Mouse (Mus musculus): ENCODE data around the gene Vamp9. TPM values are rescaled to one million over a fixed set of nuclear protein-coding genes. Genes with fewer than 3 reads are reported as not detected.

The Vamp9 gene
- polyA plus RNA-seq, 1 experiment, result 3.7 TPM

- H3K27ac ChIP-seq (ENCODE audit: control insufficient read depth, insufficient read depth, low read depth, low read length), result no peak overlapping the region
- TF ChIP-seq POLR2A (IDR thresholded peaks at IDR 0.05; ENCODE audit: control insufficient read depth, low read depth, low read length) (no peak), CTCF (IDR thresholded peaks at IDR 0.05; ENCODE audit: control insufficient read depth, insufficient read depth, insufficient replicate concordance, low read depth, low read length) (no peak)
- no peaks in the 10 kb centered on the region for H3K4me1 ChIP-seq (ENCODE audit: control insufficient read depth, insufficient read depth, low read length)
- H3K4me3 ChIP-seq (ENCODE audit: control insufficient read depth, low read depth, low read length), result no peak overlapping the region
- no peaks in the 10 kb centered on the region for H3K36me3 ChIP-seq (ENCODE audit: control insufficient read depth, insufficient read depth, low read length)
- H3K27me3 ChIP-seq (ENCODE audit: control insufficient read depth, insufficient read depth, low read length), result no peaks in the 10 kb centered on the region
Observed at GRCm38 (mm10) chr5:99941776-99942502, 35.9 kb downstream of the Vamp9 start.

GRCm38 (mm10) chr5:99952513-99952912, 46.5 kb downstream of the Vamp9 start:
- Histone ChIP-seq H3K27ac (ENCODE audit: control insufficient read depth, insufficient read depth, low read depth, low read length) (no peak overlapping the region), H3K27me3 (ENCODE audit: control insufficient read depth, insufficient read depth, low read length) (no peaks in the 10 kb centered on the region), H3K4me3 (ENCODE audit: control insufficient read depth, low read depth, low read length) (no peak overlapping the region), H3K36me3 (ENCODE audit: control insufficient read depth, insufficient read depth, low read length) (no peaks in the 10 kb centered on the region), H3K4me1 (ENCODE audit: control insufficient read depth, insufficient read depth, low read length) (no peaks in the 10 kb centered on the region)
- TF ChIP-seq CTCF (IDR thresholded peaks at IDR 0.05; ENCODE audit: control insufficient read depth, insufficient read depth, insufficient replicate concordance, low read depth, low read length), result no peak
- no peak for TF ChIP-seq POLR2A (IDR thresholded peaks at IDR 0.05; ENCODE audit: control insufficient read depth, low read depth, low read length)

GRCm38 (mm10) chr5:99953883-99954282, 47.8 kb downstream of the Vamp9 start:
- TF ChIP-seq POLR2A (IDR thresholded peaks at IDR 0.05; ENCODE audit: control insufficient read depth, low read depth, low read length), result no peak
- no peak for TF ChIP-seq CTCF (IDR thresholded peaks at IDR 0.05; ENCODE audit: control insufficient read depth, insufficient read depth, insufficient replicate concordance, low read depth, low read length)

GRCm38 (mm10) chr5:99958666-99959065, 52.6 kb downstream of the Vamp9 start:
- no peak overlapping the region for H3K4me3 ChIP-seq (ENCODE audit: control insufficient read depth, low read depth, low read length)
- no peaks in the 10 kb centered on the region for H3K4me1 ChIP-seq (ENCODE audit: control insufficient read depth, insufficient read depth, low read length)
- H3K36me3 ChIP-seq (ENCODE audit: control insufficient read depth, insufficient read depth, low read length), result peaks cover 1% of the 10 kb centered on the region; the same call in 1 of the 2 replicates
- no peak overlapping the region for H3K27ac ChIP-seq (ENCODE audit: control insufficient read depth, insufficient read depth, low read depth, low read length)
- no peak for TF ChIP-seq POLR2A (IDR thresholded peaks at IDR 0.05; ENCODE audit: control insufficient read depth, low read depth, low read length)
- TF ChIP-seq CTCF (IDR thresholded peaks at IDR 0.05; ENCODE audit: control insufficient read depth, insufficient read depth, insufficient replicate concordance, low read depth, low read length), result no peak
- H3K27me3 ChIP-seq (ENCODE audit: control insufficient read depth, insufficient read depth, low read length), result no peaks in the 10 kb centered on the region

More at GRCm38 (mm10) chr5:99953883-99954282, 47.8 kb downstream of the Vamp9 start:
- no peaks in the 10 kb centered on the region for H3K4me1 ChIP-seq (ENCODE audit: control insufficient read depth, insufficient read depth, low read length)
- H3K4me3 ChIP-seq (ENCODE audit: control insufficient read depth, low read depth, low read length), result no peak overlapping the region
- H3K27ac ChIP-seq (ENCODE audit: control insufficient read depth, insufficient read depth, low read depth, low read length), result no peak overlapping the region
- H3K27me3 ChIP-seq (ENCODE audit: control insufficient read depth, insufficient read depth, low read length), result no peaks in the 10 kb centered on the region
- no peaks in the 10 kb centered on the region for H3K36me3 ChIP-seq (ENCODE audit: control insufficient read depth, insufficient read depth, low read length)

- Histone ChIP-seq H3K4me1 (ENCODE audit: control insufficient read depth, insufficient read depth, low read length) (no peaks in the 10 kb centered on the region), H3K27me3 (ENCODE audit: control insufficient read depth, insufficient read depth, low read length) (no peaks in the 10 kb centered on the region), H3K4me3 (ENCODE audit: control insufficient read depth, low read depth, low read length) (no peak overlapping the region), H3K36me3 (ENCODE audit: control insufficient read depth, insufficient read depth, low read length) (peaks cover 1% of the 10 kb centered on the region; the same call in 1 of the 2 replicates), H3K27ac (ENCODE audit: control insufficient read depth, insufficient read depth, low read depth, low read length) (no peak overlapping the region)
- TF ChIP-seq POLR2A (IDR thresholded peaks at IDR 0.05; ENCODE audit: control insufficient read depth, low read depth, low read length) (no peak), CTCF (IDR thresholded peaks at IDR 0.05; ENCODE audit: control insufficient read depth, insufficient read depth, insufficient replicate concordance, low read depth, low read length) (no peak)
Observed at GRCm38 (mm10) chr5:99959236-99959936, 53.3 kb downstream of the Vamp9 start.

- Histone ChIP-seq H3K27ac (ENCODE audit: control insufficient read depth, insufficient read depth, low read depth, low read length) (no peak overlapping the region), H3K4me1 (ENCODE audit: control insufficient read depth, insufficient read depth, low read length) (no peaks in the 10 kb centered on the region), H3K4me3 (ENCODE audit: control insufficient read depth, low read depth, low read length) (no peak overlapping the region), H3K27me3 (ENCODE audit: control insufficient read depth, insufficient read depth, low read length) (no peaks in the 10 kb centered on the region), H3K36me3 (ENCODE audit: control insufficient read depth, insufficient read depth, low read length) (peaks cover 1% of the 10 kb centered on the region; the same call in 1 of the 2 replicates)
- TF ChIP-seq POLR2A (IDR thresholded peaks at IDR 0.05; ENCODE audit: control insufficient read depth, low read depth, low read length), result no peak
- no peak for TF ChIP-seq CTCF (IDR thresholded peaks at IDR 0.05; ENCODE audit: control insufficient read depth, insufficient read depth, insufficient replicate concordance, low read depth, low read length)
Observed at GRCm38 (mm10) chr5:99959960-99960359, 53.9 kb downstream of the Vamp9 start.

GRCm38 (mm10) chr5:99973941-99974340, 67.9 kb downstream of the Vamp9 start:
- Histone ChIP-seq H3K27ac (ENCODE audit: control insufficient read depth, insufficient read depth, low read depth, low read length) (peak overlapping the region; percentile 54; the same call in 1 of the 2 replicates), H3K4me1 (ENCODE audit: control insufficient read depth, insufficient read depth, low read length) (peaks cover 11% of the 10 kb centered on the region), H3K27me3 (ENCODE audit: control insufficient read depth, insufficient read depth, low read length) (no peaks in the 10 kb centered on the region), H3K4me3 (ENCODE audit: control insufficient read depth, low read depth, low read length) (no peak overlapping the region), H3K36me3 (ENCODE audit: control insufficient read depth, insufficient read depth, low read length) (no peaks in the 10 kb centered on the region)
- TF ChIP-seq POLR2A (IDR thresholded peaks at IDR 0.05; ENCODE audit: control insufficient read depth, low read depth, low read length), result no peak
- no peak for TF ChIP-seq CTCF (IDR thresholded peaks at IDR 0.05; ENCODE audit: control insufficient read depth, insufficient read depth, insufficient replicate concordance, low read depth, low read length)

Data from testis, adult 2 months (tissue).